Mouse (Mus musculus) CD8-positive naive resting alpha-beta T cell, adult 2 months (primary cell): ENCODE data around the gene Kndc1.
A peak's percentile ranks its signal among the peaks of the same experiment; 100 is the strongest.

Source experiments
- DNase-seq, 2 experiments: peaks; one replicate each; pipeline ENCODE4 v3.0.0; 2022; ENCODE audit warnings: low read depth in 2 of 2, low spot score in 2 of 2

Kndc1 gene

GRCm38 (mm10) chr7:139950283-139950971 lies 55.9 kb downstream of the Kndc1 start:
- peak in 1 of 2 experiments; percentile 32 for DNase-seq

GRCm38 (mm10) chr7:139951079-139951478 lies 56.6 kb downstream of the Kndc1 start:
- DNase-seq: no peak

DNA sequence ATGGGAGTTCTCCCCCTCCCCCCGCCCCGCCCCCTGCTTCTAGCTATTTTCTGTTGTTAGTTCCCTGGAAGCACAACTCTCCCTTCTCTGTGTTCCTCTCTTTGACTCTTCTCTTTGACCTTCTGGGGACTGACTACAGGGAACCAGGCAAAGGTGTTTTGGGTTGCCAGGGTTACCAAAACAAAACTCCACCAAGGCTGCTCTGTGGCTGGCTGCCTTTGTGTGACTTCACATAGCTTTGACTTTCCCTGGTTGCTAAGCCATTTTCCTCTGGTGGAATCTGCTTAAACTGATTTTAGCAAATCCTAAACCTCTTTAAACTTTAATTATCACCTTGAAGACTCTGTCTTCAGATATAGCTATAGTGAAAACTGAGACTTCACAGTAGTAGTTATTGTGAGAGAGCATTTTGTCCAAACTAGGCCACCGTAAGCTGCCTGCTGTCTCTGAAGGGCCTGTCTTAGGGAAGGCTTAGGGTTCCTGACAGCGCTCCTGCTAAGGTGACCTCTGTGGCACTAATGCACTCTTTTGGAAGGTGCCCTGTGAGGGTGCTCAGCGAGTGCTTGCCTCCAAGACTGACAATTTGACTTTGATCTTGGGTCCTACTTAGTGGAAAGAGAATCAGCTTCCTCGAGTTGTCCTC lies 57.6 kb downstream of the Kndc1 start:
- no peak for DNase-seq

GRCm38 (mm10) chr7:139955505-139955904 lies 61.0 kb downstream of the Kndc1 start:
- DNase-seq: no peak

DNA sequence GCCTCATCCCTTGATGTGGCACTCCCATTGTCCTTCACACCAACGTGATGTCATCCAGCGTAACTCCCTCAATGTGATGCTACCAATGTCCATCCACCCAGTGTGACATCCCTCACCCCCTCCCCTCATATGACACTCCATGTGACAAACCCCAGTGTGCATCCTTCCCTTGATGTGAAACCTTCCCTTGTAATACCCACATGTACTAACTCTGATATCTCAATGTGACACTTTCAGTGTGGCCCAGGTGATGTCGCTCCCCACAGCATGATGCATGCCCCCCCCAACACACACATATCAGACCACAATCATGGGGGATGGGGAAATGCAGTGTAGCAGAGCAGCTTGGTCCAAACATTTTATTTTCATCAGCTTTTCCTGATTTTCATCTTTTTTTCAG lies 62.2 kb downstream of the Kndc1 start:
- no peak for DNase-seq

- DNase-seq: no peak
Observed at GRCm38 (mm10) chr7:139957437-139957836, 62.9 kb downstream of the Kndc1 start.

GRCm38 (mm10) chr7:139957958-139958357 lies 63.5 kb downstream of the Kndc1 start:
- no peak for DNase-seq

DNA sequence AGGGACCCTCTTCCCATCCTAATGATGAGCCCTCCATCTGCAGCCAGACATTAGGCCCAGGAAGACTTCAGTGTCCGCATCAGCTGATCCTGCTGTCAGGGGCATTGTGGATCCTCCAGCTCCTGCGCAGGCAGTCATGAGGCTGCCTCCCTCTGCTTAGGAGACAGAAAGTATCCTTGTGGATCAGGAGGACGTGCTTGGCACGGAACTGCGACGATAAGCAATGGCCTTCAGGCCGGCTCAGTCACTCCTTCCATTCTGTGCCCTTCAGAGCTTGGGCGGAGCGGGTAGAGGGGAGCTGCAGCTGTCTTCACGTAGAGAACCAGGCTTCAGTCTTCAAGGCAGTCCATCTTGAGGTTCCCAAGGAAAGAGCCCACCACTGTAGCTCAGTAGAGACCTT lies 66.6 kb downstream of the Kndc1 start:
- no peak for DNase-seq

DNA sequence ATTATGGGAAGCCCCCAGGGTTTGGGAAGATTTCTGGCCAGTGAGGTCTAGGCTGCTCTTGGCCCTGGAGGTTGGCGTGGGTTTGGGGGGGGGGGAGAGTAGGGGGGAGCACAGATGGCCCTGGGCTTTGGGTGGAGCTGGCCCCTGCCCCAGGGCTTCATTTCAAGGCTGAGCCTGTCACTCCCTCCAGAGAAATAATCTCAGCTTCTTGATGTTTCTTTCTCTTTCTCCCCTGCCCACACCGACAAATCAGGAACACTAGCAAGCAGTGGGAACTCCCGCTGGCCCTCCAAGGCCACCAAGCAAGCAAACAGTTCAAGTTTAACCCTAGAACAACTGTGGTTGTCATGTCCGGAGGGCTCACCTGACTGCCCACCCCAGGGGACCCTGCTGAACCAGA lies 69.3 kb downstream of the Kndc1 start:
- DNase-seq: no peak

DNA sequence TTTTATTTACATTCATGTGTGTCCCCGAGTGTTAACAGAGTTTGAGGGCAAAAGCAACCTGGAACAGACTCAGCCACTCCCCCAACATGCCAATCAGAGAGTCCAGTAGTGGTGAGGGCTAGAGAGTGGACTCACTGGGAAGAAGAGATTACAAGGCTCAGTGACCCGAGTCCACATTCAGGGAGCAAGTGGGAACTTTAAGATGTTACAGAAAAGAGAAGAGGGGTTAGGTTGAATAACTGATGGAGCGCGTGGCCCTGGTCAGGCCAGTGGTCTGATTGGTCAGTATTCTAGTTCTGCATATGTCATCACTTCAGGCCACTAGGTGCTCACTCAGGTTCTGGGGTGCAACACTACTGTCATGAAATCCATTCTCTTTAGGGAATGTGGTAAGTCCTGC lies 72.7 kb downstream of the Kndc1 start:
- no peak for DNase-seq

- DNase-seq: peak; percentile 34 to 48
Observed at GRCm38 (mm10) chr7:139968428-139968827, 73.9 kb downstream of the Kndc1 start.

DNA sequence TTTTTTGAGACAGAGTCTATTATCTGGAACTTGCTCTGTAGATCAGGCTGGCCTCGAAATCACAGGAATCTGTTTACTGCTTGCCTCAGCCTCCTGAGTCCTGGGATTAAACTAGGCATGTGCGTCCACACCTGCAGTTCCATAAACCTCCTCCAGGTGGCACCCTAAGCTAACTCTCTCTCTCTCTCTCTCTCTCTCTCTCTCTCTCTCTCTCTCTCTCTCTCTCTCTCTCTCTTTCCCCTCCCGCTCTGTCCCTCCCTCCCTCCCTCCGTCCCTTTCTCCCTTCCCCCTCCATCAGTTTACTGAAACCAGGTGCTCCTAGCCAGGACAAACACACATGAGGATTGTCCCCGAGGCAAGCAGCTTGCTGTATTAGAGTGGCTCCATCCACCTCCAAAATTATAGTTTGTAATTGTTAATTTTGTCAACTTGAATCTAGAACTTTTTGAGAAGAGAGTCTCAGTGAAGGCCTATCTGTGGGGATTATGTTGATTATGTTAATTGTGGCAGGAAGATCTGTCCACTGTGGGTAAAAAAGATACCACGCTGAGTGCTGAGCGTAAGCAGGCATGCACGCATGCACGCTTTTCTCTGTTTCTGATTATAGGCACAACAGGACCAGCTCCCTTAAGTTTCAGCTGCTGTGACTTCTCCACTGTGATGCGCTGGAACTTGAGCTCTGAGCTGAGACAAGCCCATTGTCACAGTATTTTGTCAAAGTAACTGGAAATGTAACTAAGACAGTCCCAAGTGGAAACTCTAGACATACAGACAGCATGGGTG lies 75.0 kb downstream of the Kndc1 start:
- peak; percentile 71 to 82 for DNase-seq

DNA sequence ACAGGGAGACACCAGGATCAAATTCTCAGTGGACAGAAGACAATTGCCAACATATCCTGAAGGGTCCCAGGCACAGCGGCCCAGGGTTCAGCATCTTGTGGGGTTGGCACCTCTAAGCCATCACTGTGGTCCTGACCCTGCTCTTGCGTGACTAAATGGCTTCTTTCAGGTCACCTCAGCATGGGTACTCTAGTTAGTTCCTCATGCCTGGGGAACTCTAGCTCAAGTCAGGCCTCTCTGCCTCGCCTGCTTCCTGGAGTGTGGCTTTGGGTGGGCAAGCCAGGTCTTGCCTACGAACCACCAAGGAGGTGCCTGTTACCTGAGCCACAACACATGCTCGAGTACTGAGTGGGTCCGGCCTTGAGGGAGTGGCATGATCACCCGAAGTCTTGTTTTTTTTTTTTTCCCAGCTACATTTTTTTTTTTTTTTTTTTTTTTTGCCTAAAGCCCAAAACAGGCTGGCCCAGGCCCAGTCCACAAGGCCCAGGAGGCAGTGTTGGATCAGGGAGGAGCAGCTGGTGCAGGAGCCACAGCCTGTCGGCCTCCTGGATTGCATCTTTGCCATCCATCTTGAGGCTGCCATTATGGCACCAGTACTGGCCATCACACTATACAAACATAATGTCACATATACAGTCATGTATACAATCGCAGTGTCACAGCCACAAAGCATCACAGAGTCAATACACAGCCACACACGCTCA lies 75.9 kb downstream of the Kndc1 start:
- no peak for DNase-seq

- DNase-seq: no peak
Observed at GRCm38 (mm10) chr7:139970979-139971378, 76.5 kb downstream of the Kndc1 start.

DNA sequence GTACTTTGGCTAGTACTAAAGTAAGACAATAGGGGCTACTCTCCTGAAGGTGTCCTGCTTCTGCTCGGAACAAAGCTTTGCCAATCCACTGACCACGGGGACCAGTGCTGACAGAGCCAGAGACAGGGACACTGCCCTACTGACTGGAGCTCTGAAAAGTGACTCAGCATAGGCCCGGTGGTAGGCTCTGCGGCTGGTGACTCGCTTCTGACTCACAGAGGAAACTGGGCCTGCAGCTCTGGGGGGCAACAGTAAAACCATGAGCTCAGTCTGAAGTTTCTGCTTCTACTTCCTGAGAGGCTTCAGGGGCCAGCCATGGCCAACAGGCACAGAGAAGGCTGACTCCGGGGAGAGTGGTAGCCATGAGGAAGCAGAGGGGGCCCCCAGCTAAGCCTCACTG lies 76.9 kb downstream of the Kndc1 start:
- no peak for DNase-seq

GRCm38 (mm10) chr7:139972923-139973331 lies 78.4 kb downstream of the Kndc1 start:
- DNase-seq: no peak

GRCm38 (mm10) chr7:139974307-139974706 lies 79.8 kb downstream of the Kndc1 start:
- DNase-seq: peak in 1 of 2 experiments; percentile 26

GRCm38 (mm10) chr7:139975471-139975870 lies 81.0 kb downstream of the Kndc1 start:
- no peak for DNase-seq

DNA sequence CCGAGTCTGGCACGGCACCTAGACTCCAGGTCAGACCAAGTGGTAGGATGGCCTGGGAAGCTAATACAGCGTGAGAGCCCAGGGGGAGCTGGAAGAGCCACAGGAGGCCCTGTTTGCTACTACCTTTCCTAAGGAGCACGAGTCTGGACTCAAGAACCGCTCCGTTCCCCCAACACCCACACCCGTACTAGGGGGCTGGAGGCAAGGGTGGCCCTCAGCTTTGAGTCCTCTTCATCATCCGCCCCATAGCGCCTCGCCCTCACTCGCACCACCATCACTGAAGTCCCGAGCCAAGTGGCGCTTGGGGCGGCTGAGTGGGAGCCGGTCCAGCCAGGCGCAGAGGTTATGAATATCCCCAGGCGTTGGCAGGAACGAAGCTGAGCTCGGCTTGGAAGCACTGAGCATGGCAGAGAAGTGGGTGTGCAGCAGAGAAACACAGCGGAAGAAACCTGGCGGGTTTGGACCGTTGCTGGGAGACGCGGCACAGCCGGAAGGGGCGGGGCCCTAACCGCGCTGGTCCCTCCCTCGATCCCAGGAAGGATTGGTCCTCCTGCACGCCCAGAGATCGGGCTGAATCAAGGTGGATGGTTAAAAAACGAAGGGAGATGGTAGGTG lies 83.9 kb downstream of the Kndc1 start, which contains the start of gene 6430531B16Rik:
6430531B16Rik (minus strand) TSS at position 478 of the 615 bp plus-strand sequence.
- peak; percentile 49 to 54 for DNase-seq

GRCm38 (mm10) chr7:139979011-139979719 lies 84.7 kb downstream of the Kndc1 start:
- DNase-seq: no peak
